Comparison of ENCODE assay signal across 23 mouse cellular contexts in genomic region chr2:136425561-136425960, GRCm38 (mm10). TPM values are rescaled to one million over a fixed set of nuclear protein-coding genes. Genes with fewer than 3 reads are reported as not detected.
"Had no signal": no experiment of that assay in that cellular context is flagged by ENCODE, and none has a peak within 500 bp of the region (broad histone marks: within the 10 kb centered on the region; RNA-seq: fewer than 3 reads in every experiment).

No protein-coding gene starts in this region.

- H3K27ac ChIP-seq: midbrain, embryonic 10.5 days; midbrain, embryonic 12.5 days; neural tube, embryonic 13.5 days; neural tube, embryonic 15.5 days had no signal

- H3K36me3 ChIP-seq: midbrain, embryonic 10.5 days; midbrain, embryonic 12.5 days; neural tube, embryonic 13.5 days; neural tube, embryonic 15.5 days had no signal

- ATAC-seq: midbrain, embryonic 16.5 days had no signal

- DNase-seq: lung, adult 18-20 months; lung, embryonic 14.5 days; lung, postnatal 10 days; lung, postnatal 4 days; midbrain, embryonic 14.5 days; retina, postnatal 1 day; right cerebral cortex, adult 18-20 months; right cerebral cortex, postnatal 25 days; right cerebral cortex, postnatal 4 days; spleen, adult 18-20 months; thymus, adult 18-20 months; thymus, postnatal 14 days; thymus, postnatal 36 days had no signal

- H3K4me3 ChIP-seq: midbrain, embryonic 10.5 days; midbrain, embryonic 12.5 days; myocyte; neural tube, embryonic 13.5 days; neural tube, embryonic 15.5 days had no signal

- H3K27me3 ChIP-seq: midbrain, embryonic 12.5 days; neural tube, embryonic 13.5 days; neural tube, embryonic 15.5 days had no signal

- H3K9ac ChIP-seq: lung, embryonic 14.5 days; midbrain, embryonic 12.5 days; neural tube, embryonic 13.5 days; neural tube, embryonic 15.5 days had no signal

- H3K9me3 ChIP-seq: midbrain, embryonic 10.5 days; midbrain, embryonic 12.5 days; neural tube, embryonic 13.5 days; neural tube, embryonic 15.5 days had no signal

- H3K4me2 ChIP-seq: lung, embryonic 14.5 days; midbrain, embryonic 12.5 days; neural tube, embryonic 13.5 days; neural tube, embryonic 15.5 days had no signal

- H3K4me1 ChIP-seq: midbrain, embryonic 10.5 days; midbrain, embryonic 12.5 days; neural tube, embryonic 13.5 days; neural tube, embryonic 15.5 days had no signal

RNA-seq across cellular contexts. Expression of gene Pak7, which starts 37.8 kb away (rescaled TPM):
- total RNA-seq: megakaryocyte, adult 5-6 weeks; megakaryocyte-erythroid progenitor cell, adult 5-6 weeks had no signal
- polyA plus RNA-seq: myocyte; small intestine, adult 2 months; thymus, postnatal 0 days had no signal
